9 mouse cellular contexts compared by ENCODE assay signal in genomic region chr7:127936216-127936884, GRCm38 (mm10). TPM values are rescaled to one million over a fixed set of nuclear protein-coding genes. Genes with fewer than 3 reads are reported as not detected.
DNase-seq lines count a peak whose midpoint lies in the region; ATAC-seq and TF ChIP-seq lines count a peak whose summit lies in the region.
"Had no signal": no experiment of that assay in that cellular context is flagged by ENCODE, and none has a peak within 500 bp of the region (broad histone marks: within the 10 kb centered on the region; RNA-seq: fewer than 3 reads in every experiment).

No protein-coding gene starts in this region.

- no peaks in the 10 kb centered on the region for H3K27me3 ChIP-seq in heart, embryonic 11.5 days (ENCODE audit: control insufficient read depth, insufficient read depth, low read length)
- peaks cover 18% of the 10 kb centered on the region for H3K27me3 ChIP-seq in G1E (ENCODE audit: insufficient read depth, low read length)
- no peaks in the 10 kb centered on the region for H3K27me3 ChIP-seq in heart, embryonic 16.5 days (ENCODE audit: control insufficient read depth, insufficient read depth, low read length)
- H3K27me3 ChIP-seq: Patski had no signal

- no peaks in the 10 kb centered on the region for H3K79me2 ChIP-seq in macrophage (ENCODE audit: inconsistent target)

- no peak for TF ChIP-seq CTCF in G1E (IDR thresholded peaks at IDR 0.05; ENCODE audit: low read depth, low read length)

- no peak overlapping the region for H3K27ac ChIP-seq in heart, embryonic 11.5 days (ENCODE audit: low read depth, low read length)
- no peak overlapping the region; the same call in 1 of the 2 replicates for H3K27ac ChIP-seq in heart, embryonic 16.5 days (ENCODE audit: low read length)
- no peak overlapping the region for H3K27ac ChIP-seq in macrophage

- no peak for ATAC-seq in heart, embryonic 11.5 days (replicated peaks; ENCODE audit: insufficient number of reproducible peaks, low FRiP score, low TSS enrichment)
- ATAC-seq in G1E (ENCODE audit: extremely low read depth, insufficient number of reproducible peaks, low FRiP score, poor library complexity, severe bottlenecking), result no peak
- ATAC-seq in heart, embryonic 16.5 days (replicated peaks; ENCODE audit: extremely low read depth, insufficient read depth, low FRiP score), result no peak

- intact Hi-C loops in heart, postnatal 25 days (cut with DNase I), result no loop called here

- H3K4me1 ChIP-seq in heart, embryonic 11.5 days (ENCODE audit: control insufficient read depth, insufficient read depth, low read length), result peaks cover 5% of the 10 kb centered on the region; the same call in 1 of the 2 replicates
- H3K4me1 ChIP-seq in G1E (ENCODE audit: insufficient read depth, low read depth, low read length), result peaks cover 34% of the 10 kb centered on the region
- peaks cover 8% of the 10 kb centered on the region; the same call in 1 of the 2 replicates for H3K4me1 ChIP-seq in heart, embryonic 16.5 days (ENCODE audit: control insufficient read depth, insufficient read depth, low read length)

- peak overlapping the region; percentile 85 for H3K9ac ChIP-seq in heart, embryonic 11.5 days (ENCODE audit: low read depth, low read length)
- peak overlapping the region; percentile 81 for H3K9ac ChIP-seq in heart, embryonic 16.5 days (ENCODE audit: low read length)

- DNase-seq in heart, postnatal 25 days (ENCODE audit: low spot score), result no peak
- no peak for DNase-seq in G1E (ENCODE audit: low spot score)
- DNase-seq in right cerebral cortex, adult 2 months (ENCODE audit: low spot score in 2 of 2), result no peak
- DNase-seq in frontal cortex, postnatal 25 days (ENCODE audit: low spot score in 2 of 2), result no peak
- no peak for DNase-seq in left cerebral cortex, adult 9 months (ENCODE audit: low spot score in 2 of 2)

- peak overlapping the region; percentile 65 for H3K4me3 ChIP-seq in heart, embryonic 11.5 days (ENCODE audit: low read depth, low read length)
- H3K4me3 ChIP-seq in G1E (ENCODE audit: low read depth, low read length) (peak overlapping the region; percentile 88), macrophage (ENCODE audit: inconsistent target) (peak overlapping the region; percentile 23)
- H3K4me3 ChIP-seq in heart, embryonic 16.5 days (ENCODE audit: low read length), result peak overlapping the region; percentile 69

- no peaks in the 10 kb centered on the region for H3K36me3 ChIP-seq in heart, embryonic 11.5 days (ENCODE audit: control insufficient read depth, insufficient read depth, low read length)
- H3K36me3 ChIP-seq in G1E (replicated peaks) (no peaks in the 10 kb centered on the region), macrophage (ENCODE audit: inconsistent target) (no peaks in the 10 kb centered on the region)
- no peaks in the 10 kb centered on the region for H3K36me3 ChIP-seq in heart, embryonic 16.5 days (ENCODE audit: control insufficient read depth, insufficient read depth)

- no peaks in the 10 kb centered on the region for H3K9me3 ChIP-seq in heart, embryonic 11.5 days (replicated peaks; ENCODE audit: control insufficient read depth, low read length)
- no peaks in the 10 kb centered on the region for H3K9me3 ChIP-seq in G1E (replicated peaks)
- H3K9me3 ChIP-seq in heart, embryonic 16.5 days (replicated peaks; ENCODE audit: control insufficient read depth, low read length), result no peaks in the 10 kb centered on the region

- peak overlapping the region; percentile 96 for H3K4me2 ChIP-seq in heart, embryonic 11.5 days
- H3K4me2 ChIP-seq in heart, embryonic 16.5 days (ENCODE audit: low read depth, low read length), result peak overlapping the region; percentile 86

- 53% methylated on average over 18 of the region's 18 CpGs for WGBS in heart, embryonic 11.5 days (ENCODE audit: insufficient replicate concordance)
- WGBS in heart, embryonic 16.5 days, result 52% methylated on average over 18 of the region's 18 CpGs
- WGBS in macrophage (ENCODE audit: missing documents), result 72% methylated on average over 18 of the region's 18 CpGs

RNA-seq across cellular contexts. Expression of gene Prss8, which starts 6.4 kb away (rescaled TPM):
- polyA plus RNA-seq in heart, embryonic 11.5 days (2014; fragmentation: Nextera tagmentation; extraction: Ambion mirVana), result 0.94 and 0.96 TPM in 2 replicates
- not detected for total RNA-seq in heart, postnatal 25 days (2021)
- total RNA-seq in G1E (2014; fragmentation: Nextera tagmentation) (not detected in 2 replicates), G1E (2017) (0.05 TPM in 1 of 2 replicates, not detected in the other)
- polyA plus RNA-seq in G1E (2012) (not detected in 2 replicates), macrophage (2018) (not detected in 3 replicates)
- 1.6 and 8.3 TPM in 2 replicates for polyA plus RNA-seq in heart, embryonic 16.5 days (2015; fragmentation: Nextera tagmentation; extraction: Ambion mirVana)
- total RNA-seq in macrophage (2018; cell fraction: chromatin; rRNA removed), result not detected
- not detected for total RNA-seq in macrophage (2018; cell fraction: cytosol; rRNA removed)
- not detected for total RNA-seq in macrophage (2018; cell fraction: nucleus; rRNA removed)

RNA-seq across cellular contexts. Expression of gene Prss36, which starts 10.2 kb away (rescaled TPM):
- 10.3 and 10.6 TPM in 2 replicates for polyA plus RNA-seq in heart, embryonic 11.5 days (2014; fragmentation: Nextera tagmentation; extraction: Ambion mirVana)
- total RNA-seq in heart, postnatal 25 days (2021), result 1 to 10 TPM; 7.5 to 8.1 TPM
- total RNA-seq in G1E (2014; fragmentation: Nextera tagmentation) (4.0 and 5.4 TPM in 2 replicates), G1E (2017) (0.76 and 4.9 TPM in 2 replicates)
- polyA plus RNA-seq in G1E (2012) (8.5 and 8.9 TPM in 2 replicates), macrophage (2018) (1.0 to 1.7 TPM (median 1.2 TPM) in 3 replicates)
- polyA plus RNA-seq in heart, embryonic 16.5 days (2015; fragmentation: Nextera tagmentation; extraction: Ambion mirVana), result 8.8 and 9.6 TPM in 2 replicates
- total RNA-seq in macrophage (2018; cell fraction: chromatin; rRNA removed), result 1 to 10 TPM in 8 of 26 experiments, under 1 TPM in 5, not detected in 13; 0.79 to 2.0 (median 1.1) TPM
- 1 to 10 TPM in 15 of 26 experiments, under 1 TPM in 11; 0.61 to 1.9 (median 1.1) TPM for total RNA-seq in macrophage (2018; cell fraction: cytosol; rRNA removed)
- 1 to 10 TPM in 11 of 26 experiments, under 1 TPM in 7, not detected in 8; 0.58 to 2.8 (median 1.4) TPM for total RNA-seq in macrophage (2018; cell fraction: nucleus; rRNA removed)

RNA-seq across cellular contexts. Expression of gene Kat8, which starts 24.0 kb away (rescaled TPM):
- 30.7 and 32.6 TPM in 2 replicates for polyA plus RNA-seq in heart, embryonic 11.5 days (2014; fragmentation: Nextera tagmentation; extraction: Ambion mirVana)
- total RNA-seq in heart, postnatal 25 days (2021), result 10 to 100 TPM; 12.3 to 13.5 TPM
- total RNA-seq in G1E (2014; fragmentation: Nextera tagmentation) (39.0 and 45.1 TPM in 2 replicates), G1E (2017) (44.0 and 44.5 TPM in 2 replicates)
- polyA plus RNA-seq in G1E (2012) (6.8 and 7.4 TPM in 2 replicates), macrophage (2018) (10.6 to 18.6 TPM (median 16.3 TPM) in 3 replicates)
- polyA plus RNA-seq in heart, embryonic 16.5 days (2015; fragmentation: Nextera tagmentation; extraction: Ambion mirVana), result 26.1 and 30.4 TPM in 2 replicates
- total RNA-seq in macrophage (2018; cell fraction: chromatin; rRNA removed), result 10 to 100 TPM; 17.7 to 79.4 (median 43.2) TPM
- 10 to 100 TPM in 24 of 26 experiments, 1 to 10 TPM in 2; 7.7 to 19.4 (median 15.1) TPM for total RNA-seq in macrophage (2018; cell fraction: cytosol; rRNA removed)
- 10 to 100 TPM in 24 of 26 experiments, 1 to 10 TPM in 2; 7.1 to 44.5 (median 20.5) TPM for total RNA-seq in macrophage (2018; cell fraction: nucleus; rRNA removed)

RNA-seq across cellular contexts. Expression of gene Fus, which starts 30.9 kb away (rescaled TPM):
- polyA plus RNA-seq in heart, embryonic 11.5 days (2014; fragmentation: Nextera tagmentation; extraction: Ambion mirVana), result 33.2 and 40.3 TPM in 2 replicates
- total RNA-seq in heart, postnatal 25 days (2021), result 100 to 1,000 TPM; 139 to 171 TPM
- total RNA-seq in G1E (2014; fragmentation: Nextera tagmentation), result 211 and 218 TPM in 2 replicates
- total RNA-seq in G1E (2017), result 34.6 and 45.5 TPM in 2 replicates
- polyA plus RNA-seq in G1E (2012), result 568 and 604 TPM in 2 replicates
- polyA plus RNA-seq in heart, embryonic 16.5 days (2015; fragmentation: Nextera tagmentation; extraction: Ambion mirVana), result 249 and 255 TPM in 2 replicates
- 1,000 to 10,000 TPM in 25 of 26 experiments, 100 to 1,000 TPM in 1; 826 to 1,412 (median 1,230) TPM for total RNA-seq in macrophage (2018; cell fraction: chromatin; rRNA removed)
- 100 to 1,000 TPM in 25 of 26 experiments, 10 to 100 TPM in 1; 89.9 to 215 (median 134) TPM for total RNA-seq in macrophage (2018; cell fraction: cytosol; rRNA removed)
- 100 to 1,000 TPM; 317 to 856 (median 466) TPM for total RNA-seq in macrophage (2018; cell fraction: nucleus; rRNA removed)
- 187 to 395 TPM (median 346 TPM) in 3 replicates for polyA plus RNA-seq in macrophage (2018)

RNA-seq across cellular contexts. Expression of gene Bckdk, which starts 32.5 kb away (rescaled TPM):
- polyA plus RNA-seq in heart, embryonic 11.5 days (2014; fragmentation: Nextera tagmentation; extraction: Ambion mirVana), result 166 and 174 TPM in 2 replicates
- total RNA-seq in heart, postnatal 25 days (2021), result 100 to 1,000 TPM in 1 of 2 experiments, 10 to 100 TPM in 1; 98.8 to 104 TPM
- total RNA-seq in G1E (2014; fragmentation: Nextera tagmentation) (73.4 and 80.0 TPM in 2 replicates), G1E (2017) (40.4 and 49.2 TPM in 2 replicates)
- polyA plus RNA-seq in G1E (2012) (114 and 134 TPM in 2 replicates), macrophage (2018) (30.8 to 48.5 TPM (median 38.0 TPM) in 3 replicates)
- 141 and 149 TPM in 2 replicates for polyA plus RNA-seq in heart, embryonic 16.5 days (2015; fragmentation: Nextera tagmentation; extraction: Ambion mirVana)
- total RNA-seq in macrophage (2018; cell fraction: chromatin; rRNA removed), result 10 to 100 TPM in 14 of 26 experiments, 1 to 10 TPM in 12; 3.3 to 27.4 (median 10.6) TPM
- 10 to 100 TPM; 21.4 to 35.0 (median 29.6) TPM for total RNA-seq in macrophage (2018; cell fraction: cytosol; rRNA removed)
- total RNA-seq in macrophage (2018; cell fraction: nucleus; rRNA removed), result 10 to 100 TPM in 15 of 26 experiments, 1 to 10 TPM in 11; 5.8 to 24.0 (median 11.3) TPM

Comparison
In these comparisons a context has a peak if more than half of its experiments do, and no peak if none do; other contexts are left out.
1. H3K4me3 ChIP-seq: peak in every context shown above with its lines; median percentile 88 in G1E; 69 in heart, embryonic 16.5 days; 65 in heart, embryonic 11.5 days; 23 in macrophage.